Mouse (Mus musculus) heart, embryonic 11.5 days (tissue): Measurements from ENCODE around the gene Slc9a7. TPM values are rescaled to one million over a fixed set of nuclear protein-coding genes. Genes with fewer than 3 reads are reported as not detected.

ENCODE experiments used
- ATAC-seq: fragments of 200-750 bp; cut with Nextera tagmentation; replicated peaks from 2 replicates; pipeline ENCODE4 v1.8.0; 2017; ENCODE audit warnings: moderate library complexity; ENCODE audit not compliant: insufficient number of reproducible peaks, low FRiP score, low TSS enrichment
- H3K27ac ChIP-seq: fragments of 300-500 bp; sonication (generic); 2 replicates; pipeline ENCODE4 v1.5.1; 2014; ENCODE audit warnings: mild to moderate bottlenecking, low read depth, low read length
- H3K27me3 ChIP-seq: fragments of 300-500 bp; sonication (generic); 2 replicates; pipeline ENCODE4 v1.6.1; 2014; ENCODE audit warnings: mild to moderate bottlenecking, low read length, mixed read lengths; ENCODE audit not compliant: control insufficient read depth, insufficient read depth
- H3K36me3 ChIP-seq: fragments of 300-500 bp; sonication (generic); 2 replicates; pipeline ENCODE4 v1.6.1; 2014; ENCODE audit warnings: mild to moderate bottlenecking, low read length, moderate library complexity, mixed read lengths; ENCODE audit not compliant: control insufficient read depth, insufficient read depth
- H3K4me1 ChIP-seq: fragments of 300-500 bp; sonication (generic); 2 replicates; pipeline ENCODE4 v1.6.1; 2014; ENCODE audit warnings: low read length; ENCODE audit not compliant: control insufficient read depth, insufficient read depth
- H3K4me2 ChIP-seq: fragments of 300-500 bp; sonication (generic); 2 replicates; pipeline ENCODE4 v1.6.1; 2014; ENCODE audit warnings: mild to moderate bottlenecking, moderate library complexity
- H3K4me3 ChIP-seq: fragments of 300-500 bp; sonication (generic); 2 replicates; pipeline ENCODE4 v1.5.1; 2014; ENCODE audit warnings: low read depth, low read length
- H3K9ac ChIP-seq: fragments of 300-500 bp; sonication (generic); 2 replicates; pipeline ENCODE4 v1.6.1; 2014; ENCODE audit warnings: mild to moderate bottlenecking, low read depth, low read length, moderate library complexity
- H3K9me3 ChIP-seq: fragments of 300-500 bp; sonication (generic); replicated peaks from 2 replicates; pipeline ENCODE4 v1.6.1; 2016; ENCODE audit warnings: low read length; ENCODE audit not compliant: control insufficient read depth
- WGBS: fragments of 180-500 bp; shearing (Covaris S2); extraction: QIAGEN DNeasy Blood & Tissue Kit; methylation state at CpG from one replicate; pipeline ENCODE4 v1.1.7; 2014; ENCODE audit not compliant: insufficient replicate concordance; 5-methylcytosine and 5-hydroxymethylcytosine counted together
- polyA plus RNA-seq: library from polyadenylated mRNA; unstranded; fragments of >200 nt; fragmentation: Nextera tagmentation; extraction: Ambion mirVana; gene quantifications from 2 replicates; pipeline ENCODE4 v1.2.1, GENCODE M21; 2014

Slc9a7 gene
- 4.8 and 4.9 TPM in 2 replicates for polyA plus RNA-seq

- Histone ChIP-seq H3K36me3 (no peaks in the 10 kb centered on the region), H3K4me3 (peak within 1 kb of the TSS; percentile 58), H3K4me1 (no peaks in the 10 kb centered on the region), H3K27ac (no peak within 1 kb of the TSS), H3K27me3 (peaks cover 7% of the 10 kb centered on the region; the same call in 1 of the 2 replicates), H3K9me3 (no peaks in the 10 kb centered on the region), H3K9ac (peak within 1 kb of the TSS; percentile 67), H3K4me2 (peak within 1 kb of the TSS; percentile 65)
- peak; percentile 69 for ATAC-seq
- 13% methylated on average over 36 of the region's 65 CpGs for WGBS
Measured at GRCm38 (mm10) chrX:20291282-20292039, at the start of gene Slc9a7. Slc9a7 (minus strand) TSS chrX:20291807.

GRCm38 (mm10) chrX:20335722-20336121 lies 44.1 kb upstream of the Slc9a7 start:
- Histone ChIP-seq H3K4me1 (no peaks in the 10 kb centered on the region), H3K27me3 (no peaks in the 10 kb centered on the region), H3K36me3 (no peaks in the 10 kb centered on the region), H3K9ac (no peak overlapping the region), H3K27ac (no peak overlapping the region), H3K4me3 (no peak overlapping the region), H3K9me3 (no peaks in the 10 kb centered on the region), H3K4me2 (no peak overlapping the region)
- ATAC-seq, result no peak
- 9% methylated on average over 2 of the region's 2 CpGs for WGBS

- 66% methylated on average over 1 of the region's 1 CpGs for WGBS
- H3K27ac ChIP-seq, result no peak overlapping the region
- H3K9me3 ChIP-seq, result no peaks in the 10 kb centered on the region
- ATAC-seq, result no peak
- no peak overlapping the region for H3K4me3 ChIP-seq
- H3K4me2 ChIP-seq, result no peak overlapping the region
- no peak overlapping the region for H3K9ac ChIP-seq
- H3K4me1 ChIP-seq, result no peaks in the 10 kb centered on the region
- no peaks in the 10 kb centered on the region for H3K36me3 ChIP-seq
- no peaks in the 10 kb centered on the region for H3K27me3 ChIP-seq
Measured at GRCm38 (mm10) chrX:20332756-20333155, 41.1 kb upstream of the Slc9a7 start.

GRCm38 (mm10) chrX:20307215-20307614 lies 15.6 kb upstream of the Slc9a7 start:
- Histone ChIP-seq H3K4me1 (no peaks in the 10 kb centered on the region), H3K27me3 (no peaks in the 10 kb centered on the region), H3K4me3 (no peak overlapping the region), H3K9ac (no peak overlapping the region), H3K9me3 (no peaks in the 10 kb centered on the region), H3K36me3 (no peaks in the 10 kb centered on the region), H3K4me2 (no peak overlapping the region), H3K27ac (no peak overlapping the region)
- ATAC-seq, result no peak
- 39% methylated on average over 3 of the region's 3 CpGs for WGBS

GRCm38 (mm10) chrX:20305941-20306340 lies 14.3 kb upstream of the Slc9a7 start:
- H3K4me2 ChIP-seq, result no peak overlapping the region
- no peaks in the 10 kb centered on the region for H3K4me1 ChIP-seq
- no peak for ATAC-seq
- H3K9ac ChIP-seq, result no peak overlapping the region
- H3K27ac ChIP-seq, result peak overlapping the region; percentile 35
- H3K4me3 ChIP-seq, result no peak overlapping the region
- no peaks in the 10 kb centered on the region for H3K9me3 ChIP-seq
- H3K36me3 ChIP-seq, result no peaks in the 10 kb centered on the region
- H3K27me3 ChIP-seq, result no peaks in the 10 kb centered on the region

- H3K27ac ChIP-seq, result no peak overlapping the region
- no peaks in the 10 kb centered on the region for H3K9me3 ChIP-seq
- H3K4me3 ChIP-seq, result no peak overlapping the region
- H3K9ac ChIP-seq, result no peak overlapping the region
- no peaks in the 10 kb centered on the region for H3K36me3 ChIP-seq
- no peak overlapping the region for H3K4me2 ChIP-seq
- ATAC-seq, result no peak
- no peaks in the 10 kb centered on the region for H3K4me1 ChIP-seq
- H3K27me3 ChIP-seq, result no peaks in the 10 kb centered on the region
Measured at GRCm38 (mm10) chrX:20303280-20303679, 11.7 kb upstream of the Slc9a7 start.

GRCm38 (mm10) chrX:20292040-20292417 lies 422 bp upstream of the Slc9a7 start:
- H3K4me2 ChIP-seq, result peak overlapping the region; percentile 65
- H3K4me1 ChIP-seq, result no peaks in the 10 kb centered on the region
- H3K9ac ChIP-seq, result peak overlapping the region; percentile 67; the same call in 1 of the 2 replicates
- peaks cover 7% of the 10 kb centered on the region; the same call in 1 of the 2 replicates for H3K27me3 ChIP-seq
- H3K4me3 ChIP-seq, result peak overlapping the region; percentile 58
- H3K9me3 ChIP-seq, result no peaks in the 10 kb centered on the region
- no peak overlapping the region for H3K27ac ChIP-seq
- WGBS, result 45% methylated on average over 11 of the region's 11 CpGs
- no peak for ATAC-seq
- H3K36me3 ChIP-seq, result no peaks in the 10 kb centered on the region

- no peak overlapping the region for H3K27ac ChIP-seq
- peaks cover 7% of the 10 kb centered on the region; the same call in 1 of the 2 replicates for H3K27me3 ChIP-seq
- peak overlapping the region; percentile 58 for H3K4me3 ChIP-seq
- H3K36me3 ChIP-seq, result no peaks in the 10 kb centered on the region
- WGBS, result 17% methylated on average over 5 of the region's 5 CpGs
- no peaks in the 10 kb centered on the region for H3K9me3 ChIP-seq
- no peak for ATAC-seq
- H3K9ac ChIP-seq, result no peak overlapping the region
- H3K4me2 ChIP-seq, result peak overlapping the region; percentile 65
- no peaks in the 10 kb centered on the region for H3K4me1 ChIP-seq
Measured at GRCm38 (mm10) chrX:20290715-20291114, 892 bp downstream of the Slc9a7 start.

- WGBS, result 81% methylated on average over 3 of the region's 3 CpGs
- Histone ChIP-seq H3K9me3 (no peaks in the 10 kb centered on the region), H3K4me1 (no peaks in the 10 kb centered on the region), H3K9ac (no peak overlapping the region), H3K36me3 (no peaks in the 10 kb centered on the region), H3K4me3 (no peak overlapping the region), H3K27me3 (peaks cover 7% of the 10 kb centered on the region; the same call in 1 of the 2 replicates), H3K4me2 (no peak overlapping the region), H3K27ac (no peak overlapping the region)
- no peak for ATAC-seq
Measured at GRCm38 (mm10) chrX:20288674-20289073, 2.9 kb downstream of the Slc9a7 start.
